Mouse (Mus musculus) stomach, postnatal 0 days (tissue): Measurements from ENCODE around the gene Efna1. TPM values are rescaled to one million over a fixed set of nuclear protein-coding genes. Genes with fewer than 3 reads are reported as not detected.

Experiments used
- ATAC-seq: fragments of 200-750 bp; cut with Nextera tagmentation; 2 replicates; pipeline ENCODE4 v1.8.0; 2017; ENCODE audit not compliant: low FRiP score, low TSS enrichment
- DNase-seq: peaks from one replicate; pipeline ENCODE4 v3.0.0-alpha.2; 2016; ENCODE audit warnings: low spot score
- H3K27ac ChIP-seq: fragments of 300-500 bp; sonication (generic); replicated peaks from 2 replicates; pipeline ENCODE4 v1.5.1; 2014; ENCODE audit warnings: mild to moderate bottlenecking, control low read depth
- H3K27me3 ChIP-seq: fragments of 300-500 bp; sonication (generic); 2 replicates; pipeline ENCODE4 v1.6.1; 2014; ENCODE audit warnings: low read length; ENCODE audit not compliant: control insufficient read depth, insufficient read depth
- H3K36me3 ChIP-seq: fragments of 300-500 bp; sonication (generic); 2 replicates; pipeline ENCODE4 v1.6.1; 2014; ENCODE audit warnings: low read length, mixed read lengths; ENCODE audit not compliant: control insufficient read depth, insufficient read depth
- H3K4me1 ChIP-seq: fragments of 300-500 bp; sonication (generic); replicated peaks from 2 replicates; pipeline ENCODE4 v1.6.1; 2014; ENCODE audit warnings: antibody characterized with exemption; ENCODE audit not compliant: control insufficient read depth, insufficient read depth
- H3K4me2 ChIP-seq: fragments of 300-500 bp; sonication (generic); replicated peaks from 2 replicates; pipeline ENCODE4 v1.6.1; 2014; ENCODE audit warnings: low read depth, mild to moderate bottlenecking, control low read depth, moderate library complexity
- H3K4me3 ChIP-seq: fragments of 300-500 bp; sonication (generic); 2 replicates; pipeline ENCODE4 v1.5.1; 2014; ENCODE audit warnings: low read depth, low read length, control low read depth
- H3K9ac ChIP-seq: fragments of 300-500 bp; sonication (generic); 2 replicates; pipeline ENCODE4 v1.6.1; 2014; ENCODE audit warnings: mild to moderate bottlenecking, low read length, control low read depth, mixed read lengths
- H3K9me3 ChIP-seq: fragments of 300-500 bp; sonication (generic); 2 replicates; pipeline ENCODE4 v1.6.1; 2016; ENCODE audit warnings: low read length; ENCODE audit not compliant: control insufficient read depth
- CTCF ChIP-seq: IDR thresholded peaks from 2 replicates; pipeline ENCODE4 v1.5.1; 2016; ENCODE audit warnings: antibody characterized with exemption, low read depth, mild to moderate bottlenecking, moderate library complexity
- EP300 ChIP-seq: optimal IDR thresholded peaks from 2 replicates; pipeline ENCODE3; 2016; ENCODE audit warnings: antibody characterized with exemption
- WGBS: fragments of 180-500 bp; shearing (Covaris S2); extraction: QIAGEN DNeasy Blood & Tissue Kit; methylation state at CpG from one replicate; pipeline ENCODE4 v1.1.7; 2014; 5-methylcytosine and 5-hydroxymethylcytosine counted together
- polyA plus RNA-seq: library from polyadenylated mRNA; unstranded; fragments of >200 nt; fragmentation: Nextera tagmentation; extraction: Ambion mirVana; gene quantifications from 2 replicates; pipeline ENCODE4 v1.2.1, GENCODE M21; 2015

The Efna1 gene
- polyA plus RNA-seq, 1 experiment from 2014 or later, result 36.6 TPM

GRCm38 (mm10) chr3:89262417-89262816 is 18.5 kb downstream of the Efna1 start:
- no peaks in the 10 kb centered on the region for H3K27me3 ChIP-seq
- 64% methylated on average over 10 of the region's 10 CpGs for WGBS

GRCm38 (mm10) chr3:89260211-89260610 is 20.7 kb downstream of the Efna1 start:
- Histone ChIP-seq H3K4me1 (no peaks in the 10 kb centered on the region), H3K4me2 (no peak overlapping the region), H3K27me3 (no peaks in the 10 kb centered on the region), H3K9me3 (no peaks in the 10 kb centered on the region), H3K27ac (no peak overlapping the region), H3K36me3 (no peaks in the 10 kb centered on the region), H3K9ac (no peak overlapping the region), H3K4me3 (no peak overlapping the region)
- no peak for DNase-seq
- 52% methylated on average over 3 of the region's 3 CpGs for WGBS
- ATAC-seq, result no peak
- TF ChIP-seq CTCF (no peak), EP300 (no peak)

More at GRCm38 (mm10) chr3:89262417-89262816, 18.5 kb downstream of the Efna1 start:
- Histone ChIP-seq H3K9ac (no peak overlapping the region), H3K4me1 (no peaks in the 10 kb centered on the region), H3K4me3 (no peak overlapping the region), H3K9me3 (no peaks in the 10 kb centered on the region), H3K4me2 (no peak overlapping the region), H3K36me3 (no peaks in the 10 kb centered on the region), H3K27ac (no peak overlapping the region)
- ATAC-seq, result no peak
- no peak for DNase-seq
- TF ChIP-seq EP300, result no peak
- TF ChIP-seq CTCF, result no peak

- Histone ChIP-seq H3K4me2 (no peak within 1 kb of the TSS), H3K27ac (no peak within 1 kb of the TSS), H3K27me3 (no peaks in the 10 kb centered on the region), H3K9me3 (no peaks in the 10 kb centered on the region), H3K4me1 (no peaks in the 10 kb centered on the region), H3K36me3 (no peaks in the 10 kb centered on the region), H3K9ac (no peak within 1 kb of the TSS), H3K4me3 (no peak within 1 kb of the TSS)
- 34% methylated on average over 7 of the region's 7 CpGs for WGBS
- ATAC-seq (no peak), DNase-seq (no peak)
- TF ChIP-seq EP300 (no peak), CTCF (no peak)
Measured at GRCm38 (mm10) chr3:89259076-89259475, 21.9 kb downstream of the Efna1 start, which contains the start of gene Dpm3. Dpm3 (plus strand) TSS chr3:89259358.

- Histone ChIP-seq H3K36me3 (no peaks in the 10 kb centered on the region), H3K27ac (no peak overlapping the region), H3K9ac (no peak overlapping the region), H3K27me3 (no peaks in the 10 kb centered on the region), H3K9me3 (no peaks in the 10 kb centered on the region), H3K4me2 (no peak overlapping the region), H3K4me3 (no peak overlapping the region), H3K4me1 (peaks cover 4% of the 10 kb centered on the region; the same call in 1 of the 2 replicates)
- TF ChIP-seq CTCF (no peak), EP300 (no peak)
- no peak for DNase-seq
- ATAC-seq, result no peak
- WGBS, result 69% methylated on average over 5 of the region's 5 CpGs
Measured at GRCm38 (mm10) chr3:89256177-89256576, 24.8 kb downstream of the Efna1 start.

- Histone ChIP-seq H3K4me1 (peaks cover 4% of the 10 kb centered on the region; the same call in 1 of the 2 replicates), H3K9me3 (no peaks in the 10 kb centered on the region), H3K4me3 (no peak overlapping the region), H3K27me3 (no peaks in the 10 kb centered on the region), H3K4me2 (no peak overlapping the region), H3K9ac (no peak overlapping the region), H3K36me3 (no peaks in the 10 kb centered on the region), H3K27ac (no peak overlapping the region)
- ATAC-seq (no peak), DNase-seq (no peak)
- WGBS, result 69% methylated on average over 5 of the region's 5 CpGs
- TF ChIP-seq CTCF, result no peak
- no peak for TF ChIP-seq EP300
Measured at GRCm38 (mm10) chr3:89254994-89255393, 25.9 kb downstream of the Efna1 start.

GRCm38 (mm10) chr3:89251365-89251895 is 29.5 kb downstream of the Efna1 start:
- TF ChIP-seq EP300 (no peak), CTCF (no peak)
- Histone ChIP-seq H3K27me3 (no peaks in the 10 kb centered on the region), H3K4me1 (peaks cover 4% of the 10 kb centered on the region; the same call in 1 of the 2 replicates), H3K9me3 (no peaks in the 10 kb centered on the region), H3K27ac (peak overlapping the region; percentile 63; the same call in 1 of the 2 replicates), H3K4me3 (no peak overlapping the region), H3K36me3 (no peaks in the 10 kb centered on the region), H3K4me2 (no peak overlapping the region), H3K9ac (peak overlapping the region; percentile 48; the same call in 1 of the 2 replicates)
- 9% methylated on average over 17 of the region's 17 CpGs for WGBS
- DNase-seq (peak; percentile 40), ATAC-seq (peak; percentile 25)
